Mouse (Mus musculus) ES-E14 (cell line): ENCODE data around the gene Tmem86b.

Source experiments
- CHD2 ChIP-seq: IDR thresholded peaks from 2 replicates; pipeline ENCODE4 v1.6.1; 2014; ENCODE audit warnings: mild to moderate bottlenecking, low read depth, low read length, inconsistent platforms
- HCFC1 ChIP-seq: IDR thresholded peaks from 2 replicates; pipeline ENCODE4 v1.6.1; 2012; ENCODE audit warnings: low read length, inconsistent platforms, borderline replicate concordance; ENCODE audit not compliant: insufficient read depth
- MAFK ChIP-seq: IDR thresholded peaks from 2 replicates; pipeline ENCODE4 v1.6.1; 2014; ENCODE audit warnings: mild to moderate bottlenecking, low read depth, low read length, inconsistent platforms; ENCODE audit not compliant: insufficient read depth
- ZC3H11A ChIP-seq: IDR thresholded peaks from 2 replicates; pipeline ENCODE4 v1.6.1; 2012; ENCODE audit warnings: low read depth, mild to moderate bottlenecking, inconsistent platforms, low read length, borderline replicate concordance
- ZNF384 ChIP-seq: IDR thresholded peaks from 2 replicates; pipeline ENCODE4 v1.6.1; 2012; ENCODE audit warnings: low read depth, low read length, inconsistent platforms

DNA sequence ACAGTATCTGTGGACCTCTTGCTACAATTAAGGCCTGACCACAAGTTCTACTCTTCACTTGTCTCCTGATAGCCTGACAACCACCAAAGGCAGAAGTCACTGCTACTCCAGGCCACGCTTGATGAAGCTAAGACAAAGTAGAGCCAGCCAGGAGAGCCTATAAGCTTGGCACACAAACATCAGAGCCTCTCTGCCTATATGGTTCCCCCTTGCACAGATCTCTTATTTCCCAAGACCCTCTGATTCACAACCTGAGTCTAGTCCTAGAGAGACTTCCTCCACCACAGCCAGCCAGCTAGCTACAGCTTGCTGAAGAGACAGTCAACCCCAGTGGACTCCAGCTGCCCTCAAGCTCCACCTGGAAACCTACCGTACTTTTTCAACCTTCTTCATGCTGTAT is 16.8 kb upstream of the Tmem86b start:
- TF ChIP-seq ZNF384 = no peak
- no peak for TF ChIP-seq MAFK
- no peak for TF ChIP-seq HCFC1
- no peak for TF ChIP-seq ZC3H11A
- TF ChIP-seq CHD2 = no peak
